Mouse (Mus musculus) MEL (cell line): ENCODE measurements around the gene Col13a1. TPM values are rescaled to one million over a fixed set of nuclear protein-coding genes. Genes with fewer than 3 reads are reported as not detected.

Source experiments
- DNase-seq: peaks from one replicate; pipeline ENCODE4 v3.0.0; 2011; ENCODE audit warnings: low read depth, low spot score
- H3K27ac ChIP-seq: 2 replicates; pipeline ENCODE4 v1.5.1; 2012; ENCODE audit warnings: low read depth, mild to moderate bottlenecking, control low read depth, low read length, moderate library complexity; ENCODE audit not compliant: control insufficient read depth
- H3K27me3 ChIP-seq, 2 experiments: fragments of 150-350 bp in 1 of 2; sonication (generic) in 1 of 2; 2 replicates each; pipeline ENCODE4 v1.6.1; 2012; ENCODE audit warnings: low read length in 2 of 2, mild to moderate bottlenecking in 2 of 2, improper control_type of control experiment in 1 of 2, moderate library complexity in 1 of 2; ENCODE audit not compliant: insufficient read depth in 2 of 2, control insufficient read depth in 1 of 2
- H3K36me3 ChIP-seq, 2 experiments: 2 replicates each; pipeline ENCODE4 v1.6.1; 2012 to 2014; ENCODE audit warnings: low read length in 2 of 2, improper control_type of control experiment in 1 of 2, inconsistent platforms in 1 of 2, mild to moderate bottlenecking in 1 of 2; ENCODE audit not compliant: insufficient read depth in 2 of 2, control insufficient read depth in 1 of 2
- H3K4me1 ChIP-seq, 2 experiments: fragments of 150-350 bp in 1 of 2; sonication (generic) in 1 of 2; 2 replicates each; pipeline ENCODE4 v1.6.1; 2012; ENCODE audit warnings: low read length in 2 of 2, improper control_type of control experiment in 1 of 2, mild to moderate bottlenecking in 1 of 2; ENCODE audit not compliant: insufficient read depth in 2 of 2, control insufficient read depth in 1 of 2
- H3K4me3 ChIP-seq, 2 experiments: fragments of 150-350 bp in 1 of 2; sonication (generic) in 1 of 2; 2 replicates each; pipeline ENCODE4 v1.5.1; 2012; ENCODE audit warnings: low read depth in 2 of 2, low read length in 2 of 2, mild to moderate bottlenecking in 2 of 2, moderate library complexity in 2 of 2, control low read depth in 1 of 2, improper control_type of control experiment in 1 of 2; ENCODE audit not compliant: control insufficient read depth in 1 of 2, insufficient read depth in 1 of 2
- H3K79me2 ChIP-seq: 2 replicates; pipeline ENCODE4 v1.6.1; 2012; ENCODE audit warnings: mild to moderate bottlenecking, low read length, moderate library complexity; ENCODE audit not compliant: control insufficient read depth, poor library complexity, insufficient read depth
- H3K9ac ChIP-seq: 2 replicates; pipeline ENCODE4 v1.6.1; 2012; ENCODE audit warnings: low read depth, mild to moderate bottlenecking, control low read depth, low read length, moderate library complexity; ENCODE audit not compliant: control insufficient read depth, poor library complexity, severe bottlenecking
- H3K9me3 ChIP-seq: fragments of 150-350 bp; sonication (generic); replicated peaks from 2 replicates; pipeline ENCODE4 v1.6.1; 2012; ENCODE audit warnings: mild to moderate bottlenecking, low read length, improper control_type of control experiment, moderate library complexity; ENCODE audit not compliant: insufficient read depth
- BHLHE40 ChIP-seq: IDR thresholded peaks from 2 replicates; pipeline ENCODE4 v1.6.1; 2012; ENCODE audit warnings: low read depth, mild to moderate bottlenecking, inconsistent platforms, low read length, improper control_type of control experiment, borderline replicate concordance
- CHD1 ChIP-seq: IDR thresholded peaks from 2 replicates; pipeline ENCODE4 v1.6.1; 2012; ENCODE audit warnings: low read depth, mild to moderate bottlenecking, inconsistent platforms, low read length, improper control_type of control experiment
- CHD2 ChIP-seq: IDR thresholded peaks from 2 replicates; pipeline ENCODE4 v1.6.1; 2011; ENCODE audit warnings: low read length, improper control_type of control experiment
- E2F4 ChIP-seq: IDR thresholded peaks from 2 replicates; pipeline ENCODE4 v1.6.1; 2011; ENCODE audit warnings: low read depth, low read length, improper control_type of control experiment, borderline replicate concordance
- EP300 ChIP-seq, 2 experiments: IDR thresholded peaks; 2 replicates each; pipeline ENCODE4 v1.6.1; 2011; ENCODE audit warnings: improper control_type of control experiment in 2 of 2, low read length in 2 of 2, low read depth in 1 of 2, mild to moderate bottlenecking in 1 of 2
- ETS1 ChIP-seq: IDR thresholded peaks from 2 replicates; pipeline ENCODE4 v1.6.1; 2012; ENCODE audit warnings: low read depth, mild to moderate bottlenecking, inconsistent platforms, low read length, improper control_type of control experiment, moderate library complexity
- GABPA ChIP-seq: IDR thresholded peaks from 2 replicates; pipeline ENCODE4 v1.6.1; 2012; ENCODE audit warnings: low read depth, mild to moderate bottlenecking, inconsistent platforms, low read length, improper control_type of control experiment, moderate library complexity
- GATA1 ChIP-seq: IDR thresholded peaks from 2 replicates; pipeline ENCODE4 v1.6.1; 2011; ENCODE audit warnings: low read depth, low read length, improper control_type of control experiment
- HCFC1 ChIP-seq: IDR thresholded peaks from 2 replicates; pipeline ENCODE4 v1.6.1; 2012; ENCODE audit warnings: low read depth, mild to moderate bottlenecking, inconsistent platforms, low read length, improper control_type of control experiment, moderate library complexity
- JUND ChIP-seq: IDR thresholded peaks from 2 replicates; pipeline ENCODE4 v1.6.1; 2011; ENCODE audit warnings: low read depth, mild to moderate bottlenecking, improper control_type of control experiment, low read length
- KAT2A ChIP-seq: conservative IDR thresholded peaks from 2 replicates; pipeline ENCODE4 v1.6.1; 2012; ENCODE audit warnings: low read depth, low read length, improper control_type of control experiment, inconsistent platforms
- MAFK ChIP-seq: IDR thresholded peaks from 2 replicates; pipeline ENCODE4 v1.6.1; 2011; ENCODE audit warnings: low read depth, mild to moderate bottlenecking, low read length, improper control_type of control experiment, borderline replicate concordance
- MAX ChIP-seq: IDR thresholded peaks from 2 replicates; pipeline ENCODE4 v1.6.1; 2011; ENCODE audit warnings: low read length, improper control_type of control experiment
- MAZ ChIP-seq: IDR thresholded peaks from 2 replicates; pipeline ENCODE4 v1.6.1; 2012; ENCODE audit warnings: low read depth, mild to moderate bottlenecking, inconsistent platforms, low read length, improper control_type of control experiment
- MEF2A ChIP-seq: IDR thresholded peaks from 2 replicates; pipeline ENCODE4 v1.6.1; 2014; ENCODE audit warnings: low read depth, mild to moderate bottlenecking, inconsistent platforms, low read length, improper control_type of control experiment; ENCODE audit not compliant: poor library complexity, insufficient replicate concordance, severe bottlenecking; ENCODE audit errors: extremely low read depth
- MXI1 ChIP-seq: IDR thresholded peaks from 2 replicates; pipeline ENCODE4 v1.6.1; 2011; ENCODE audit warnings: mild to moderate bottlenecking, low read depth, low read length, improper control_type of control experiment
- MYB ChIP-seq: IDR thresholded peaks from 2 replicates; pipeline ENCODE4 v1.6.1; 2011; ENCODE audit warnings: mild to moderate bottlenecking, low read depth, low read length, improper control_type of control experiment
- MYC ChIP-seq: IDR thresholded peaks from 2 replicates; pipeline ENCODE4 v1.6.1; 2011; ENCODE audit warnings: low read depth, mild to moderate bottlenecking, low read length, improper control_type of control experiment, moderate library complexity
- NELFE ChIP-seq: IDR thresholded peaks from 2 replicates; pipeline ENCODE4 v1.6.1; 2011; ENCODE audit warnings: low read depth, low read length, improper control_type of control experiment
- POLR2AphosphoS2 ChIP-seq: IDR thresholded peaks from 2 replicates; pipeline ENCODE4 v1.6.1; 2011; ENCODE audit warnings: low read length, improper control_type of control experiment
- POLR2AphosphoS5 ChIP-seq: IDR thresholded peaks from 2 replicates; pipeline ENCODE4 v1.6.1; 2012; ENCODE audit warnings: low read depth, borderline replicate concordance, mild to moderate bottlenecking, inconsistent platforms, low read length, moderate library complexity, mixed read lengths
- RAD21 ChIP-seq: IDR thresholded peaks from 2 replicates; pipeline ENCODE4 v1.6.1; 2011; ENCODE audit warnings: mild to moderate bottlenecking, low read depth, low read length, improper control_type of control experiment
- SMC3 ChIP-seq: IDR thresholded peaks from 2 replicates; pipeline ENCODE4 v1.6.1; 2011; ENCODE audit warnings: low read depth, low read length, improper control_type of control experiment
- TAL1 ChIP-seq: IDR thresholded peaks from 2 replicates; pipeline ENCODE4 v1.6.1; 2012; ENCODE audit warnings: mild to moderate bottlenecking, inconsistent platforms, low read length, moderate library complexity, mixed read lengths
- TCF12 ChIP-seq: IDR thresholded peaks from 2 replicates; pipeline ENCODE4 v1.6.1; 2014; ENCODE audit warnings: low read depth, mild to moderate bottlenecking, inconsistent platforms, low read length, improper control_type of control experiment, moderate library complexity
- USF1 ChIP-seq: IDR thresholded peaks from 2 replicates; pipeline ENCODE4 v1.6.1; 2014; ENCODE audit warnings: low read depth, mild to moderate bottlenecking, inconsistent platforms, low read length, improper control_type of control experiment, moderate library complexity
- USF2 ChIP-seq, 2 experiments: IDR thresholded peaks; 2 replicates each; pipeline ENCODE4 v1.6.1; 2011 to 2012; ENCODE audit warnings: improper control_type of control experiment in 2 of 2, low read length in 2 of 2, borderline replicate concordance in 1 of 2, inconsistent platforms in 1 of 2, low read depth in 1 of 2, mild to moderate bottlenecking in 1 of 2; ENCODE audit not compliant: insufficient read depth in 1 of 2
- ZC3H11A ChIP-seq: IDR thresholded peaks from 2 replicates; pipeline ENCODE4 v1.6.1; 2012; ENCODE audit warnings: low read depth, mild to moderate bottlenecking, inconsistent platforms, low read length, improper control_type of control experiment
- ZMIZ1 ChIP-seq: IDR thresholded peaks from 2 replicates; pipeline ENCODE4 v1.6.1; 2012; ENCODE audit warnings: low read depth, mild to moderate bottlenecking, inconsistent platforms, low read length, improper control_type of control experiment, moderate library complexity
- polyA plus RNA-seq, 2 experiments: library from polyadenylated mRNA; stranded (reverse) in 1 of 2; unstranded in 1 of 2; fragments of >175 nt in 1 of 2; fragments of >200 nt in 1 of 2; gene quantifications; 2 replicates each; pipeline versions ENCODE4 v1.2.1 to v1.2.4; 2012; ENCODE audit warnings: low replicate concordance in 2 of 2, low read depth in 1 of 2; ENCODE audit not compliant: insufficient read length in 2 of 2, insufficient read depth in 1 of 2, missing spikeins in 1 of 2
- total RNA-seq: library from RNA; depleted of rRNA; stranded (reverse); fragments of 300-350 nt; gene quantifications from 2 replicates; pipeline ENCODE4 v1.2.3, GENCODE M21; 2012

Gene Col13a1
- total and polyA plus RNA-seq, 3 experiments: not detected

- H3K36me3 ChIP-seq: no peaks in the 10 kb centered on the region
Measured at GRCm38 (mm10) chr10:61890294-61890693, 88.6 kb downstream of the Col13a1 start.

GRCm38 (mm10) chr10:61879427-61879826 is 99.5 kb downstream of the Col13a1 start:
- Histone ChIP-seq H3K36me3 (no peaks in the 10 kb centered on the region), H3K9ac (no peak overlapping the region), H3K27ac (no peak overlapping the region), H3K9me3 (no peaks in the 10 kb centered on the region), H3K79me2 (no peaks in the 10 kb centered on the region), H3K4me1 (no peaks in the 10 kb centered on the region), H3K4me3 (no peak overlapping the region), H3K27me3 (no peaks in the 10 kb centered on the region)
- TF ChIP-seq ZC3H11A: no peak
- TF ChIP-seq RAD21: no peak
- no peak for TF ChIP-seq GABPA
- no peak for TF ChIP-seq ETS1
- TF ChIP-seq TAL1: no peak
- no peak for TF ChIP-seq USF1
- no peak for TF ChIP-seq KAT2A
- no peak for TF ChIP-seq ZMIZ1
- TF ChIP-seq MYC: no peak
- no peak for TF ChIP-seq GATA1
- TF ChIP-seq MEF2A: no peak
- no peak for TF ChIP-seq MXI1
- TF ChIP-seq MAZ: no peak
- no peak for TF ChIP-seq JUND
- no peak for TF ChIP-seq SMC3
- no peak for TF ChIP-seq MAX
- no peak for TF ChIP-seq POLR2AphosphoS5
- TF ChIP-seq CHD2: no peak
- TF ChIP-seq E2F4: no peak
- TF ChIP-seq MYB: no peak
- no peak for DNase-seq

More at GRCm38 (mm10) chr10:61890294-61890693, 88.6 kb downstream of the Col13a1 start:
- H3K79me2 ChIP-seq: no peaks in the 10 kb centered on the region
- no peaks in the 10 kb centered on the region for H3K9me3 ChIP-seq
- H3K4me1 ChIP-seq: no peaks in the 10 kb centered on the region
- no peak for TF ChIP-seq ZMIZ1
- TF ChIP-seq POLR2AphosphoS2: no peak
- TF ChIP-seq CHD1: no peak
- TF ChIP-seq USF2 (IDR thresholded peaks at IDR 0.05; ENCODE audit: borderline replicate concordance in 1 of 2, insufficient read depth in 1 of 2, low read depth in 1 of 2, low read length in 2 of 2): no peak
- no peak for TF ChIP-seq NELFE
- TF ChIP-seq MYB: no peak
- no peak for TF ChIP-seq EP300 (IDR thresholded peaks at IDR 0.05; ENCODE audit: low read depth in 1 of 2, low read length in 2 of 2)
- no peak for TF ChIP-seq MYC
- no peak for TF ChIP-seq TAL1
- no peak for TF ChIP-seq HCFC1
- TF ChIP-seq ZC3H11A: no peak
- no peak for TF ChIP-seq MXI1
- no peak for TF ChIP-seq TCF12
- no peak for TF ChIP-seq RAD21
- TF ChIP-seq MAX: no peak
- TF ChIP-seq MAZ: no peak
- TF ChIP-seq BHLHE40: no peak
- TF ChIP-seq GATA1: no peak
- no peak for TF ChIP-seq MAFK
- H3K4me3 ChIP-seq: no peak overlapping the region
- H3K27me3 ChIP-seq: no peaks in the 10 kb centered on the region
- no peak overlapping the region for H3K9ac ChIP-seq
- DNase-seq: no peak
- no peak overlapping the region for H3K27ac ChIP-seq
